Mouse (Mus musculus) gastrocnemius, postnatal 4 days (tissue): ENCODE measurements around the gene Stk11. TPM values are rescaled to one million over a fixed set of nuclear protein-coding genes. Genes with fewer than 3 reads are reported as not detected.
A peak's percentile ranks its signal among the peaks of the same experiment; 100 is the strongest.
"Not testable (repeated sequence)": the region's sequence is repeated elsewhere in the genome, so short reads cannot be mapped to it uniquely, and the experiment has no call there.

Experiments used
- DNase-seq, 2 experiments: peaks; one replicate each; pipeline ENCODE4 v3.0.0; 2021 to 2022; ENCODE audit warnings: low spot score in 2 of 2, mixed read lengths in 2 of 2
- total RNA-seq, 2 experiments: library from RNA; stranded (reverse); gene quantifications; 2 replicates each; pipeline ENCODE4 v1.2.3; 2021

Stk11 gene
- total RNA-seq, 2 experiments from 2014 or later, result 116 to 125 TPM

DNA sequence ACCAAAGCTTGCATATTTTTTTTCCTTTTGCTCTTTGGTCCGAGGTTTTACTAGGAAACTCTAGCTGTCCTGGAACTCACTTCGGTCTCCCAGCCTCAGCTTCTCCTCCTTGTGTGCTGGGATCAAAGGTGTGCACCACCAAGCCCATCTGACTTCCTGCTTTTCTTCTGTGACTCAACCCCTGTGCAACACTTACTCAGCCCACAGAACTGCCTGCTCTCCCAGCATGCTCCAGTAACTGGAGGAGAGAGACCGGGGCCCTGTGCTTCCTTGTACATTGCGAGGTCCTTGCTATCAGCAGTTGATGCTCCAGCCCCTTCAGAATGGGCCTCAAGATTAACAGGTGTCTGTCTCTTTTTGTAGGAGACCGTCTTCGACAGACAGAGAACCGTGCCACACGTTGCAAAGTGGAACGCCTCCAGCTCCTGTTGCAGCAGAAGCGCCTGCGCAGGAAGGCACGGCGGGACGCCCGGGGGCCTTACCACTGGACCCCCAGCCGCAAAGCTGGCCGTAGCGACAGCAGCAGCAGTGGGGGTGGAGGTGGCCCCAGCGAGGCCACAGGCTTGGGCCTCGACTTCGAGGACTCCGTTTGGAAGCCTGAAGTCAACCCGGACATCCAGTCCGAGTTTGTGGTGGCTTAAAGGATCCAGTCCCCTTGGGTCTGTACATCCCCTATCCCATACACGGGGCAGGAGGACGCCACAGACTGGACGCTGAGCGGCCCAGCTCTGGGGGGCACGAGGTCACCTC lies 40.6 kb downstream of the Stk11 start:
- no peak for DNase-seq

GRCm38 (mm10) chr10:80156752-80157053 lies 41.1 kb downstream of the Stk11 start:
- DNase-seq, result no peak

DNA sequence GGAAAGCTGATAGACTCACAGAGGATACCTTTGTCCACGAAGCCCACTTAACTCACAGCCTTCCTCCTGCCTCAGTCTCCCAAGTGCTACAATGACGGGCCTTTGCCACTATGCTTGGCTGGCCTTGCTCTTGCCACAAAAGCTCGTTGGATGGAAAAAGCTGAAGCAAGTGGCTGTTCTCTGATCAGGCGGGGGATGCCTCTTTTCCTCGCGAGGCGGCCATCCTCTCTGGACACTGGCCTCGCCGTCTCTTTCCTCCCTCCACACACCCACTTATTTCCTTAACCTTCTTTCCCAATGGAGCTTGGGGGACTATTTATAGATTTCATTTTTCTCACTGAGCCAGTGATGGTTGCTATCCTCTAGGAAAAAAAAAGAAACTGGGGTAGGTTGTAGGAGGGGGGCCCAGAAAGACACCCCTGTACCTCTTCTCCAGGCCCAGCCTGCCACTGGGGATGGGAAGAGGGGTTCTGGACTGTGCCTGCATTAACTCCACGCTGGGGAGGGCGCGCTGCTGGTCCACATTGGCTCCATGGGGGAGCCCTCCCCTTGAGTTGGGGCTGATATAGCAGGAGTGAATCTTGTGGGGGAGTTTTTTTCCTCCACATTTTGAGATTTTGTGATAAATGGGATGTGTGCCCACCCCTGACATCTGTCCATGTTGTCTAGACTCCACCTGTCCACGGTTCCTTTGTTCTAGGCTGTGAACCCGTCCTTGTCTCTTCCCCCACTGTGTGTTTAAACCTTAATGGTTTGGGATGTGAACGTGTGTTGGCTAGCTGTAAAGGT lies 41.7 kb downstream of the Stk11 start:
- DNase-seq, result no peak

DNA sequence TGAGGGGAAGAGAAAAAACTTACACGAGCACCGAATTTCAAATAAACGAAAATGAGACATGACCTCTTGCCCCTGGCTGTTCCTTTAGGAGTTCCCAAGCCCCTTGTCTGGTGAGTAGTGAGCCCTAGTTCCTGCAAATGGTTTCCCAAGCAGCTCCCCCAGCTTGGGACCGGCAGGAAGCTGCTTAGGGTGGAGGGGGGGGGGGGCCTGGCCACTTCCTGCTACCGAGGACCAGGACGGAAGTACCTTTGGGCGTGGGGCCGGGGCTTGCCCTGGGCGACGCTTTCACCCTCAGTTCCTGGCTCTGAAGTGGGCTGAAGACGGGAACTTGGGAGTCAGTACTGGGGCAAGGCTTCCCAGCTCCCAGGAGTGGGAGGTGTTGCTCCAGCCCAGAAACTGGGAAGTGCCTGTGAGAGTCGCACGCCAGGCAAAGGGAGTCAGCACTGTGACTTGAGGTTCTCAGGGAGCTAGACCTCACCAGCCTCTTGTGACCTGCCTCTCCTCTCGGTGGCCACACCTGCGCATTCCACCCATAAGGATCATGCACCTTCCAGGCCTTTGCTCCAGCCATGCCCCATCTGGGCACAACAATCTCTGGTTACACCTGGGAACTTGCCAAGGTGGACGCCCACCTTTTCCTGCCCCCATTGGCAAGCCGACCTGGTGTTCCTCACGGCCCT lies 42.8 kb downstream of the Stk11 start:
- no peak for DNase-seq

- DNase-seq, result no peak
Measured at GRCm38 (mm10) chr10:80159021-80159560, 43.5 kb downstream of the Stk11 start.

- peak; percentile 97 to 98 for DNase-seq
Measured at GRCm38 (mm10) chr10:80159561-80160454, 44.2 kb downstream of the Stk11 start.

DNA sequence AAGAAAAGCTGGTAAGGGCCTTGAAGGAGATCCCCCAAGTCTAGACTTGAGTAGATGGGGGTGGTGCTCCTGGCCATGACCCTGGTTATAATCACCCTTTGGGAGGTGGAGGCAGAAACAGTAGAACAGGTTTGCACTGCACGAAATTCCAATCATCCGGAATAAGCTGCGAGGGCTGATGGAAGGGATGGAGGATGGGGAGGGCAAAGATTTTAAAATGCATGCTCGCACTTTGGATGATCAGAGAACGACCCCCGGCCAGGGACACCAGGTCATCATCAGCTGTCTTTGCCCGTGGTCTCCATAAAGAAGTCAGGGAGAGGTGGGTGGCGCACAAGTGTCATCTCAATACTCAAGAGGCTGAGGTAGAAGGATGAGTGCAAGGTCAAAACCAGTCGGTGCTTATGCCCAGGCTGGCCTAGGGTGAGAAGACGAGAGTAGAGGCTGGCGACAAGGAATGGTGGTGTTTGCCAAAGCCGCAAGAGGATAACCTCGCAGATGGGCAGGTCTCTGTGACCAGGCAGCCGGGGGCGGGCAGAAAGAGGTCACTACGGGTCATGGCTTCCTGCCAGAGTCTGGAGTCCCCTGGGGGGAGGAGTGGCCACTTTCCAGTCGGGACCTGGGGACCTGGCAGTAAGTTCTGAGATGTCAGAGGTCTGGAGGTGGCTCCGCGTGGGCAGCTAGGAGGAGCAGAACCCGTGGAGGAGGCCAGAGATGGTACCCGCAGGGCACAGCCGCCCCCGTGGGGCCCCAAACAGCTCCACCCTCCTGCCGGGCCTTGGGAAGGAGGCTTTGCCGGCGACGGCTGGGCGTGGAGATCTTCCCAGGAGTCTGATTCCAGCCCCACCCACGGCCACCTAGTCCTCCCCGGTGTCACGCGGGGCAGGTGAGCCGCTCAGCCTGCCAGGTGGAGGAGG lies 45.1 kb downstream of the Stk11 start:
- peak in 1 of 2 experiments; percentile 81 for DNase-seq

DNA sequence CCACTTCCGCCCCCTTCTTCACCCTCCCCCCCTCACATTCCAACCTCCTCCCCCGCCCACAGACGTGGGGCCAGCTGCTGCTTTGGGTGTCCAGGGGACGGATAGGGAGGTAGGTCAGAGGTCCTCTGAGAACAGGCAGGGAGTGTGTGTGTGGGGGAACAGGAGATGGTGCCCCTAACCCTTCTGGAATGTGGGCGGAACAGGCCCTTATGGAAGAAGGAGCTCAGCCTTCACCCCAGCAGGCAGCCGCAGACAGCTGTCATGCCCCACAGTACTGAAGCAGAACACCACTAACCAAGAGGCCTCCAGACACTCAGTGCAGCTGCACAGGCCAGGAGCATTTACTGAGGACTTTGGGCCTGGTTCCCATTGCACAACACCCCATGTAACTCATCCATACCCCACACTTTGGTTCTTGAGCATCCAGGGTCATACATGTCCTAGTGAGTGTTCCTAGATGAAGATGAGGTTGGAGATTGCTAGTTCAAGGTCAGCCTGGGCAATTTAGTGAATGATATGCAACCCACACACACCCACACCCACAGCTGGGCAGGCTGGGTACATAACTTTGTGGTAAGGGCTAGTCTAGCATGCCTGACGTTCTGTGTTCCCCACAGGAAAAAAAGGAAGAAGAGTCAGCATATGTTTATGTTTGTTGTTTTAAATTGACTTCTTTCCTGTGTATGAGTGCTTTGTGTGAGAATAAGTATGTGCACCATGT lies 46.1 kb downstream of the Stk11 start:
- DNase-seq, result no peak

DNA sequence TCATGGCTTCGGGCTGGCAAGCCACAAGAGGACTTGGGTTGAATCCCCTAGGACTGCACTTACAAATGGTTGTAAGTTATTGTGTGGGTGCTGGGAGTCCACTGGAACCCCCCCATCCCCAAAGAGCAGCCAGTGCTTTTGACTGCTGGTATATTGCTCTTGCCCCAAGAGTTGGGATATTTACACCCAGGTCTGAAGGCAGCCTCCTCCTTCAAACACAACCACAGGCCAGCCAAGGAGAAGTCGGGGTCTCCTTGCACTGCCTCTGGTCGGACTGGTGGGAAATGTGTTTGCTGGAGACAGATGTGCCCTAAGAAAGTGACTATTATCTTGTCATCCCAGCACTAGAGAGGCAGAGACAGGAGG lies 46.6 kb downstream of the Stk11 start:
- no peak for DNase-seq

GRCm38 (mm10) chr10:80162716-80163299 lies 47.2 kb downstream of the Stk11 start:
- DNase-seq, result no peak

DNA sequence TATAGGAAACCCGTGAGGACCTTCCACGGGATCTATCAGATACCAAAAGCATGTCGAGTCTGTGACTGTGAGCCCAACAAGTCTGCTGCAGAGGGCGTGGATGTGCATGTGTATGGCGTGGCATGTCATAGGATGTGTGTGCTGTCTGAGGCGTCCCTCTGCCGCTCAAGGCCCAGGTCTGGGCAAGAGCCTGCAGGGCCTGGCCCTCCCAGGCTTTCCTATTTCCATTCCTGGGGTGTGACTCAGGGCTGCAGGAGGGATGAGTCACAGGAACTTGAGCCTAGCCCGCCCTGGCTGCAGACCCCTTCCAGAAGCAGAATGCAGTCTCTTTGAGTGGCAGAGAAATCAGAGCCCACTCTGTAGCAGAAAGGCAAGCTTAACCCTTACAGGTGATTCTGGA lies 48.1 kb downstream of the Stk11 start:
- DNase-seq, result no peak

DNA sequence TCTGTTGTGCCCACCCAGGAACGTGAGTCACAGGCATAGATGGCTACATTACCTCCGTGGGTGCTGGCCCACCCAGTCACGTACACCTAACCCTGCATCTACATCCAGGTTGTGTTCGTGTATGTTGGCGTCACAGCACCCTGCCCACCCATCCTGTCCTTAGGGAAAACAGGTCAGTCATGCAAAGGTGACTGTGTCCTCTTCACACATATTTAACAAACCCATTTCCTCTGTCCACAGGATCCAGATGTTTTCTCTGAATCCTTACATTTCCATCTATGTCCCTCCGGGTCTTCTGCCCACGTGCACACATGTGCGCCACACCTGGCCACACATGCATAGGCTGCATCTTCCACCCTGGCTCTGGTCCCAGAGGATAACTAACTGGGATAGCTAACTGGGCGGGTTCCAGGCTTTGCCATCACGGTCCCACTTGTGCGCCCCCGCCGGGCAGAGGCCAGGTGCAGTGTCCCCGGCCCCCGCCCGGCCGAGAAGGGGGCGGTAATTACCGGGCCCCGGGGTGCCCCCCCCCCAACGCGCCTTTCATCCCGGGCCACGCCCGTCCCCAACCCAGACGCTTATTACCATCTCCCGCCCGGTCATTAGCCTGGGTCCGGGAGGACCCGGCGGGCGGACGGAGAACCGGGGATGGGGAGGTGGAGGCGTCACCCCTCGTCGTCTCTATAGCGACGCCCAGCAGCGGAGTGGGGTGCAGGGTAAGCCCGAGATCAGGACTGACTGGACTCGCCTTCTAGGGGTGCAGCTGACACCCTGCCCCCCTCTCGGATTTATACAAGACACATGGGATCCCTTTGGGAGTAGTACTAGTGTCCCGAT lies 48.8 kb downstream of the Stk11 start:
- no peak for DNase-seq

GRCm38 (mm10) chr10:80164998-80165344 lies 49.4 kb downstream of the Stk11 start:
- DNase-seq, result peak; percentile 90 to 94

- DNase-seq, result no peak
Measured at GRCm38 (mm10) chr10:80165392-80166128, 50.0 kb downstream of the Stk11 start, which contains the start of gene Cirbp. Gene Cirbp (plus strand): TSS chr10:80165985.

GRCm38 (mm10) chr10:80166136-80166535 lies 50.5 kb downstream of the Stk11 start:
- not testable (repeated sequence) for DNase-seq

GRCm38 (mm10) chr10:80167460-80168037 lies 51.9 kb downstream of the Stk11 start:
- DNase-seq, result peak; percentile 98
